Mouse (Mus musculus): ENCODE data around the gene Gm20696.

The Gm20696 gene

GRCm38 (mm10) chr6:99430560-99430959, 236.0 kb downstream of the Gm20696 start:
- no peak for DNase-seq

GRCm38 (mm10) chr6:99429378-99430131, 237.0 kb downstream of the Gm20696 start:
- no peak for DNase-seq

GRCm38 (mm10) chr6:99428961-99429360, 237.6 kb downstream of the Gm20696 start:
- DNase-seq: no peak

GRCm38 (mm10) chr6:99427301-99427700, 239.3 kb downstream of the Gm20696 start:
- peak; percentile 32 for DNase-seq

GRCm38 (mm10) chr6:99425044-99425443, 241.6 kb downstream of the Gm20696 start:
- DNase-seq: peak; percentile 62

- DNase-seq: peak; percentile 55
Measured at GRCm38 (mm10) chr6:99420666-99421065, 245.9 kb downstream of the Gm20696 start.

- no peak for DNase-seq
Measured at GRCm38 (mm10) chr6:99412598-99412997, 254.0 kb downstream of the Gm20696 start.

- DNase-seq: no peak
Measured at GRCm38 (mm10) chr6:99409602-99410001, 257.0 kb downstream of the Gm20696 start.

- DNase-seq: no peak
Measured at GRCm38 (mm10) chr6:99408880-99409279, 257.7 kb downstream of the Gm20696 start.

GRCm38 (mm10) chr6:99403755-99404390, 262.7 kb downstream of the Gm20696 start:
- no peak for DNase-seq

GRCm38 (mm10) chr6:99402941-99403340, 263.7 kb downstream of the Gm20696 start:
- DNase-seq: no peak

- DNase-seq: no peak
Measured at GRCm38 (mm10) chr6:99402370-99402769, 264.2 kb downstream of the Gm20696 start.

GRCm38 (mm10) chr6:99401801-99402200, 264.8 kb downstream of the Gm20696 start:
- DNase-seq: no peak

GRCm38 (mm10) chr6:99401211-99401610, 265.4 kb downstream of the Gm20696 start:
- no peak for DNase-seq

- no peak for DNase-seq
Measured at GRCm38 (mm10) chr6:99395745-99396144, 270.9 kb downstream of the Gm20696 start.

- DNase-seq: no peak
Measured at GRCm38 (mm10) chr6:99394801-99395200, 271.8 kb downstream of the Gm20696 start.

- DNase-seq: no peak
Measured at GRCm38 (mm10) chr6:99392484-99392883, 274.1 kb downstream of the Gm20696 start.

GRCm38 (mm10) chr6:99388741-99389675, 277.6 kb downstream of the Gm20696 start:
- DNase-seq: peak; percentile 73

- DNase-seq: no peak
Measured at GRCm38 (mm10) chr6:99388023-99388422, 278.6 kb downstream of the Gm20696 start.

- DNase-seq: peak; percentile 42
Measured at GRCm38 (mm10) chr6:99385059-99385604, 281.5 kb downstream of the Gm20696 start.

GRCm38 (mm10) chr6:99383846-99384472, 282.6 kb downstream of the Gm20696 start:
- DNase-seq: no peak

- peak; percentile 22 for DNase-seq
Measured at GRCm38 (mm10) chr6:99380146-99380545, 286.5 kb downstream of the Gm20696 start.
